Mouse (Mus musculus) heart, adult 18-20 months (tissue): ENCODE measurements around the gene H2al1j. TPM values are rescaled to one million over a fixed set of nuclear protein-coding genes. Genes with fewer than 3 reads are reported as not detected.
"Not testable (repeated sequence)": the region's sequence is repeated elsewhere in the genome, so short reads cannot be mapped to it uniquely, and the experiment has no call there.

ENCODE experiments used
- DNase-seq, 2 experiments: peaks; one replicate each; pipeline ENCODE4 v3.0.0; 2021 to 2022; ENCODE audit warnings: mixed read lengths in 1 of 2
- long read RNA-seq, 2 experiments: library from polyadenylated mRNA; stranded (forward); transcript quantifications; one replicate each; pipeline ENCODE4 v2.0.0; 2021
- total RNA-seq, 2 experiments: library from RNA; stranded (reverse); gene quantifications; 2 replicates each; pipeline ENCODE4 v1.2.3; 2021

Gene H2al1j
- total RNA-seq, result not detected
- long read RNA-seq, experiment 1, result 0 reads
- long read RNA-seq, experiment 2, result 0 reads

DNA sequence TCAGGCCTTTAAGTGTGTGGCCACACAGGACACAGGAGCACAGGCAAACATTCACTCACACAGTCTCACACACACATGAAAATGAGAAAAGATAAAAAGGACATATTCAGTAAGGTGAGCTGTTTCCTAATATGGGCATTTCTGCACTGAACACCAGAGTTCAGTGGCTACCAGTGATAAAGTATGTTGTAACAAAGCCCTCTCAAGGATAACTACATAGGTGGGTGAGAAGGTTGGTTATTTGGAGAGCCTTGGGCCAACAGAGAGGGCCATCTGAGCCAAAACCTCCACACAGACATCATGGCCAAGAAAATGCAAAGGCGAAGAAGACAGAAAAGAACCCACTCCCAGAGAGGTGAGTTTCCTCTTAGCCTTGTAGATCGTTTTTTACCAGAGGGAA, at the start of gene H2al1j:
TSS of gene H2al1j (plus strand) at position 301 of the 400 bp plus-strand sequence.
- DNase-seq, result not testable (repeated sequence)

DNA sequence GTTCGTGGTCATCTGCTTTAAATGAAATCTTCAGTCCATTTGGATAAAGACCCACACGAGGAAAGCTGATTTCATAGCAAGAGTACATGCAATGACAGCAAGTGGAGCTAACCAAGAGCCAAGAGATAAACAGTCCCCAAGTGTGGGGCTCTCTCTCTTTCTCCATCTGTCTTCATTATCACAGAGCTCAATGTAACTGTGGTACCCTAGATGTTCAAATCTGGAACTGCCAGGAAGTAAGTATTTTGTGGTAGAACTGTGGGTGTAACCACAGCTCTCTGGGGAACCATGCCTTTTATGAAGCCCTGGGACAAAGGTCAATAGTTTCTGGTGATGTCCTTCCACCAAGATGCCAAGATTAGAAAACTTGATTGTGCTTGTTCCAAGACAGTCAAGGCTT, 46.9 kb upstream of the H2al1j start:
- DNase-seq, result no peak

DNA sequence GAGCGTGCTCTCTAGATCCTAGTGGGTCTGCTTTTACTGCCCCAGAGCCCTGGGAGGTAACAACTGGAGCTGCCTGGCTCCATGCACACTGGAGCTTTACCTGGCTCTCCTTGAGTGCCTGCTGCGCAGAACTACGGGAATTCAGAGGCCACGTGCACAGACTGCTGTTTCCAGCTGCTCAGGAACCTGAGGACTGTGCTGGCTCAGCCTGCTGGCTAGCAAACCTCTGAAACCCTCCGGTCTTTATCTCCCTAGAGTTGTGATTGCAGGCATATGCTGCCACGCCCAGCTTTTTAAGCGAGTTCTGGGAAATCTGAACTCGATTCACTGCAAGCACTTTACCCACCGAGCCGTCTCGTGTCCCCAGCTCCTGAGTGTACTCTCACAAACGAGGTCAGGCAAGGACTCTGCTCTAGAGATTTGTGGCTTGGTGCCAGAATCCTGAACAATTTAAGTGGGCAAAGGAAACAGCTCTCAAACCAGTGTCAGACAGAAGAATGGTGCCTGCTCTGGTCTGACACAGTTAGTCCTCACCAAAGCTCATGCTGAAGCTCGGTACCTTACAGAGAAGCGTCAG, 39.2 kb upstream of the H2al1j start:
- DNase-seq, result peak; percentile 16 to 34

DNA sequence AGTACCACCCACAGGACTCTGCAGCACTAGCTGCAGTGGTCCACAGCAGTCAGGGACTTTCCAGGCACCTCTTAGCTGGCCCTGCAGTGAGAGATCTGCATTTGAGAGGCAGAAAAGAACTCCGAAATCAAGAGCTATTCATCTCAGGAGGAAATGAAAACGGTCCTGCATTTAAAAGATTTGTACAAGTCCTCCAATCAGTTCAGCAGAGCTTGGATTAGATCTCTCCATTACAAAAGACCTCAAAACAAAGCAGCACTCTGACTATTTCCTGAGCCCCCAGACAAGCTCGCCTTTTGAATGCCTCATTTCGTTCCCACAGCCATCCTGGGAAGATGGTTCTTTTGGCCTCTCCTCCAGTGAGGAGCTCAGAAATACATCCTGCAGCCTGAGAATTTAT, 38.4 kb upstream of the H2al1j start:
- DNase-seq, result no peak

DNA sequence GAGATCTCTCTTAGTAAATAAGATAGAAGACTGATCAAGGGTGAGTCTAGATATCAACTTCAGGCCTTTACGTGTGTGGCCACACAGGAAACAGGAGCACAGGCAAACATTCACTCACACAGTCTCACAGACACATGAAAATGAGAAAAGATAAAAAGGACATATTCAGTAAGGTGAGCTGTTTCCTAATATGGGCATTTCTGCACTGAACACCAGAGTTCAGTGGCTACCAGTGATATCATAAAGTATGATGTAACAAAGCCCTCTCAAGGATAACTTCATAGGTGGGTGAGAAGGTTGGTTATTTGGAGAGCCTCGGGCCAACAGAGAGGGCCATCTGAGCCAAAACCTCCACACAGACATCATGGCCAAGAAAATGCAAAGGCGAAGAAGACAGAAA, 28.7 kb upstream of the H2al1j start, which contains the start of gene H2al1a:
TSS of gene H2al1a (plus strand) at position 301 of the 400 bp plus-strand sequence.
- DNase-seq, result not testable (repeated sequence)

DNA sequence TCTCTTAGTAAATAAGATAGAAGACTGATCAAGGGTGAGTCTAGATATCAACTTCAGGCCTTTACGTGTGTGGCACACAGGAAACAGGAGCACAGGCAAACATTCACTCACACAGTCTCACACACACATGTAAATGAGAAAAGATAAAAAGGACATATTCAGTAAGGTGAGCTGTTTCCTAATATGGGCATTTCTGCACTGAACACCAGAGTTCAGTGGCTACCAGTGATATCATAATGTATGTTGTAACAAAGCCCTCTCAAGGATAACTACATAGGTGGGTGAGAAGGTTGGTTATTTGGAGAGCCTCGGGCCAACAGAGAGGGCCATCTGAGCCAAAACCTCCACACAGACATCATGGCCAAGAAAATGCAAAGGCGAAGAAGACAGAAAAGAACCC, 25.5 kb upstream of the H2al1j start, which contains the start of gene H2al1b:
TSS of gene H2al1b (plus strand) at position 301 of the 400 bp plus-strand sequence.
- not testable (repeated sequence) for DNase-seq

DNA sequence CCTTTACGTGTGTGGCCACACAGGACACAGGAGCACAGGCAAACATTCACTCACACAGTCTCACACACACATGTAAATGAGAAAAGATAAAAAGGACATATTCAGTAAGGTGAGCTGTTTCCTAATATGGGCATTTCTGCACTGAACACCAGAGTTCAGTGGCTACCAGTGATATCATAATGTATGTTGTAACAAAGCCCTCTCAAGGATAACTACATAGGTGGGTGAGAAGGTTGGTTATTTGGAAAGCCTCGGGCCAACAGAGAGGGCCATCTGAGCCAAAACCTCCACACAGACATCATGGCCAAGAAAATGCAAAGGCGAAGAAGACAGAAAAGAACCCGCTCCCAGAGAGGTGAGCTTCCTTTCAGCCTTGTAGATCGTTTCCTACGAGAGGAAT, 22.3 kb upstream of the H2al1j start, which contains the start of gene H2al1c:
TSS of gene H2al1c (plus strand) at position 301 of the 400 bp plus-strand sequence.
- DNase-seq, result not testable (repeated sequence)

DNA sequence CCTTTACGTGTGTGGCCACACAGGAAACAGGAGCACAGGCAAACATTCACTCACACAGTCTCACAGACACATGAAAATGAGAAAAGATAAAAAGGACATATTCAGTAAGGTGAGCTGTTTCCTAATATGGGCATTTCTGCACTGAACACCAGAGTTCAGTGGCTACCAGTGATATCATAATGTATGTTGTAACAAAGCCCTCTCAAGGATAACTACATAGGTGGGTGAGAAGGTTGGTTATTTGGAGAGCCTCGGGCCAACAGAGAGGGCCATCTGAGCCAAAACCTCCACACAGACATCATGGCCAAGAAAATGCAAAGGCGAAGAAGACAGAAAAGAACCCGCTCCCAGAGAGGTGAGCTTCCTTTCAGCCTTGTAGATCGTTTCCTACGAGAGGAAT, 19.1 kb upstream of the H2al1j start, which contains the start of gene H2al1d:
TSS of gene H2al1d (plus strand) at position 301 of the 400 bp plus-strand sequence.
- DNase-seq, result not testable (repeated sequence)

DNA sequence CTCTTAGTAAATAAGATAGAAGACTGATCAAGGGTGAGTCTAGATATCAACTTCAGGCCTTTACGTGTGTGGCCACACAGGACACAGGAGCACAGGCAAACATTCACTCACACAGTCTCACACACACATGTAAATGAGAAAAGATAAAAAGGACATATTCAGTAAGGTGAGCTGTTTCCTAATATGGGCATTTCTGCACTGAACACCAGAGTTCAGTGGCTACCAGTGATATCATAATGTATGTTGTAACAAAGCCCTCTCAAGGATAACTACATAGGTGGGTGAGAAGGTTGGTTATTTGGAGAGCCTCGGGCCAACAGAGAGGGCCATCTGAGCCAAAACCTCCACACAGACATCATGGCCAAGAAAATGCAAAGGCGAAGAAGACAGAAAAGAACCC, 16.0 kb upstream of the H2al1j start, which contains the start of gene H2al1e:
TSS of gene H2al1e (plus strand) at position 301 of the 400 bp plus-strand sequence.
- DNase-seq, result not testable (repeated sequence)

DNA sequence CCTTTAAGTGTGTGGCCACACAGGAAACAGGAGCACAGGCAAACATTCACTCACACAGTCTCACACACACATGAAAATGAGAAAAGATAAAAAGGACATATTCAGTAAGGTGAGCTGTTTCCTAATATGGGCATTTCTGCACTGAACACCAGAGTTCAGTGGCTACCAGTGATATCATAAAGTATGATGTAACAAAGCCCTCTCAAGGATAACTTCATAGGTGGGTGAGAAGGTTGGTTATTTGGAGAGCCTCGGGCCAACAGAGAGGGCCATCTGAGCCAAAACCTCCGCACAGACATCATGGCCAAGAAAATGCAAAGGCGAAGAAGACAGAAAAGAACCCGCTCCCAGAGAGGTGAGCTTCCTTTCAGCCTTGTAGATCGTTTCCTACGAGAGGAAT, 12.8 kb upstream of the H2al1j start, which contains the start of gene H2al1f:
TSS of gene H2al1f (plus strand) at position 301 of the 400 bp plus-strand sequence.
- DNase-seq, result not testable (repeated sequence)

DNA sequence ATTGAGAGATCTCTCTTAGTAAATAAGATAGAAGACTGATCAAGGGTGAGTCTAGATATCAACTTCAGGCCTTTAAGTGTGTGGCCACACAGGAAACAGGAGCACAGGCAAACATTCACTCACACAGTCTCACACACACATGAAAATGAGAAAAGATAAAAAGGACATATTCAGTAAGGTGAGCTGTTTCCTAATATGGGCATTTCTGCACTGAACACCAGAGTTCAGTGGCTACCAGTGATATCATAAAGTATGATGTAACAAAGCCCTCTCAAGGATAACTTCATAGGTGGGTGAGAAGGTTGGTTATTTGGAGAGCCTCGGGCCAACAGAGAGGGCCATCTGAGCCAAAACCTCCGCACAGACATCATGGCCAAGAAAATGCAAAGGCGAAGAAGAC, 9.7 kb upstream of the H2al1j start, which contains the start of gene H2al1g:
TSS of gene H2al1g (plus strand) at position 301 of the 400 bp plus-strand sequence.
- not testable (repeated sequence) for DNase-seq

DNA sequence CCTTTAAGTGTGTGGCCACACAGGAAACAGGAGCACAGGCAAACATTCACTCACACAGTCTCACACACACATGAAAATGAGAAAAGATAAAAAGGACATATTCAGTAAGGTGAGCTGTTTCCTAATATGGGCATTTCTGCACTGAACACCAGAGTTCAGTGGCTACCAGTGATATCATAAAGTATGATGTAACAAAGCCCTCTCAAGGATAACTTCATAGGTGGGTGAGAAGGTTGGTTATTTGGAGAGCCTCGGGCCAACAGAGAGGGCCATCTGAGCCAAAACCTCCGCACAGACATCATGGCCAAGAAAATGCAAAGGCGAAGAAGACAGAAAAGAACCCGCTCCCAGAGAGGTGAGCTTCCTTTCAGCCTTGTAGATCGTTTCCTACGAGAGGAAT, 6.4 kb upstream of the H2al1j start, which contains the start of gene H2al1h:
TSS of gene H2al1h (plus strand) at position 301 of the 400 bp plus-strand sequence.
- not testable (repeated sequence) for DNase-seq

DNA sequence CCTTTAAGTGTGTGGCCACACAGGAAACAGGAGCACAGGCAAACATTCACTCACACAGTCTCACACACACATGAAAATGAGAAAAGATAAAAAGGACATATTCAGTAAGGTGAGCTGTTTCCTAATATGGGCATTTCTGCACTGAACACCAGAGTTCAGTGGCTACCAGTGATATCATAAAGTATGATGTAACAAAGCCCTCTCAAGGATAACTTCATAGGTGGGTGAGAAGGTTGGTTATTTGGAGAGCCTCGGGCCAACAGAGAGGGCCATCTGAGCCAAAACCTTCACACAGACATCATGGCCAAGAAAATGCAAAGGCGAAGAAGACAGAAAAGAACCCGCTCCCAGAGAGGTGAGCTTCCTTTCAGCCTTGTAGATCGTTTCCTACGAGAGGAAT, 3.3 kb upstream of the H2al1j start, which contains the start of gene H2al1i:
TSS of gene H2al1i (plus strand) at position 301 of the 400 bp plus-strand sequence.
- not testable (repeated sequence) for DNase-seq

DNA sequence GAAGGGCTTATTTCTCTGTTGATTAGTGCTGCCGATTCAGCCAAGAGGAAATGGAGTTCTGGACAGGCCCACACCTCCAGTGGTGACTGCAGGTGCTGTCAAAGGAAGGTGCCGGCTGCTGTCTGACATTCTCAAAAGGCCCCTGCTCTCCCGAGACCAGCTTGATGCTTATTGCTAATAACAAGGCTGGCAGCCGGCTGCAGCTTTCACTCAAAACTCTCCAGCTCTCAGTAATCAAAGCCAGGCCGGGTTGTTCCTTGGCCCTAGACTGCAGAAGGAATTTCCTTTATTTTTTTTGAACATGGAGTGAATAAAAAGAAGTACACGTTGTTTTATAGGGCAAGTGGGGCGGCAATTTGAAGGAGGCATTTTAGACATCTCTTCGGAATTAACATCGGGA, 18.1 kb downstream of the H2al1j start:
- DNase-seq, result peak; percentile 22 to 26

DNA sequence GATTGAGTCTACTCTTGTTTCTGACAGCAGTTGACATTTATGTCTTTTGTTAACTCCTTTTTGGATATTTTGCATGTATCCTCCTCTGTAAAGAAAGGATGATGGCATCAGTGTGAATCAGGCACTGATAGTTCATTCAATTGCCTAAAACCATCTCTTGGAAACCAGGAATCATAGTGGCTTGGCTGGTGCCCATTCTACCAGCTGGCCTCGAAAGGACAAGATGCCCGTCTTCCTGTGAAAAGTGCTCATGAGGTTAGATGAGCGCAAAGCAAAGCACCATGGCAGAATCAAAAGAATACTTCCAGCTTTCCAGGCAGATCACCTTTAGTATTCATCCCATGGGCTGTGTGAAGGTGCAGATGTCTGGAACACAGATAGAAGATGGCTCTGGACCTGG, 19.1 kb downstream of the H2al1j start:
- no peak for DNase-seq

DNA sequence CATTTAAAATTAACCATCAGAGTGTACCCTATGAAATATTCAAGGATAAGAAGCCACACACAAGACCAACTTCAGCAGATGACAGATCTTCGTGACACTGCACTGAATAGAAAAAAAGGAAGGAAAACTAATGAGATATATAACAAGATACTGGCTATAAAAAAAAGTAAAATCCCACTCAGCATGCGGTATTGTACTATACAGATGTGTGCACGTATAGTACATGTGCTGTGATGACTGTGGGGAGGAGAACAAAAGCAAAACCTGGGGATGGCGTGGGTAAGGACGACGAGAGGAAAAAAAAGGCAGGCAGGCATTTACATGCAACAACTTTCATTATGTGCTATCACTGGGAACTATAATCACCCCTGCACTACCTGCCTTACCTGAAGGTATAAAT, 33.2 kb downstream of the H2al1j start:
- no peak for DNase-seq

DNA sequence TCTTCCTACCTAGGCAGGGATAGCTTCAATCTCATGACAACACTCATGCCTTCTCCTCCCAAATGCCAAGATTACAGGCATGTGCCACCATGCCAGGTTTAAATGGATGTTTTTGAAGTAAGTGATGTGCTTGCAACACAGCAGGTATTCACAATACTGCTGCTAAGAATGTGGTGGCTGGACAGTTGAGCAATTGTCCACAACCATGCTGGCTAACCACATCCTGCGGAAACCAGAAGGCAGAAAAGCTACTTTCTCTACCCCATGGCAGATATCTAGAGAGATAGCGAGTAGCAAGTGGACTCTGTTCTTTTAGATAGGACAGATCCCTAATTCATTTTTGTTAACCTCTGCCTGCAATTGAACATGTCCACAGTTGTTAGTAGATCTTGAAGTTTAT, 33.6 kb downstream of the H2al1j start:
- no peak for DNase-seq

DNA sequence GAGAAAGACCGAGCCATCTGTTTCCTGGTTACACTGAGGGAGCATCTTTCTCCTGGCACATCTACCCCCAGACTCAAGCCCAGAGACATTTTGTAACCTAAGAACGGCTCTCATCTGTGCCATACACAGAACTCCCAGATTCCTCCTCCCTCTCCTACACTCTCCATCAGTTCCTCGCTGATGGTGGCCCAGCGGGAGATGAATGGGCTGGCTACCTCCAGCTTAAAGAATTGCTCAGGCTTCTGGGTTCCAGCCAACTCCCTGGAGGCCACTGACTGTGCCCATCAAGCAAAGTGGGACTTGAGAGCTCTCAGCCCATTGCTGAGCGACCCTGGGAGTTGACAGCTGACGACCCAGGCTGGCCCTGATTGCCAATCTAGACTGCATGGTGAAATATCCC, 36.3 kb downstream of the H2al1j start:
- DNase-seq, result no peak

DNA sequence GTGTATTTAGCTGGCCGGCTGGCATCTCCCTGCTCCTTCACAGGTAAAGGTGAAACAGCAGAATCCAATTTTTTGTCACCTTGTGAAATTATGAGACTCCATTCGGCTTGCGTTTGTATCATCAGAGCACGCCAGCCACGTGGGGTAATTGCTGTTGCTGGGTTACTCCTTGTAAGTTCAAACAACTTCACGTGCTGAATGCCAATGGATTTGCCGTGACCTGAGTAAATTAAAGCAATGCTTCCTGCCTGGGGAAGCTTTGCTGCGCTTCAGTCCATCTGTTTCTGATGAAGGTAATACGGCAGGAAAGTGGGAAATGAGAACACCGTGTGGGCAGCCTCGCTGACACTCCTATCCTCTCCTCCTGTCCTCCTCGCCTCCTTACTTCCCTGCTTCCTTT, 37.5 kb downstream of the H2al1j start:
- DNase-seq, result no peak
